Mouse (Mus musculus) adrenal gland, adult 2 months (tissue): ENCODE data around the gene Cnnm4. TPM values are rescaled to one million over a fixed set of nuclear protein-coding genes. Genes with fewer than 3 reads are reported as not detected.

Experiments
- DNase-seq: peaks from one replicate; pipeline ENCODE4 v3.0.0; 2021
- long read RNA-seq: library from polyadenylated mRNA; stranded (forward); transcript quantifications from one replicate; pipeline ENCODE4 v2.0.0, GENCODE M21; 2021
- polyA plus RNA-seq: library from polyadenylated mRNA; depleted of rRNA; stranded (reverse); fragments of >200 nt; gene quantifications from 2 replicates; pipeline ENCODE4 v1.2.3, GENCODE M21; 2012; rRNA removed
- total RNA-seq, 2 experiments: library from RNA; stranded (reverse); gene quantifications; 2 replicates each; pipeline ENCODE4 v1.2.3; 2021

The Cnnm4 gene
- total RNA-seq (1 to 10 TPM; 4.6 to 5.3 TPM), polyA plus RNA-seq (2.6 and 3.3 TPM in 2 replicates)
- long read RNA-seq, result 0 reads

- peak; percentile 93 for DNase-seq
Observed at GRCm38 (mm10) chr1:36471181-36472105, at the start of gene Cnnm4. TSS of gene Cnnm4 (plus strand) at chr1:36471620.

- DNase-seq, result no peak
Observed at GRCm38 (mm10) chr1:36429511-36429910, 41.9 kb upstream of the Cnnm4 start.

GRCm38 (mm10) chr1:36432999-36433398 lies 38.4 kb upstream of the Cnnm4 start:
- DNase-seq, result no peak

- no peak for DNase-seq
Observed at GRCm38 (mm10) chr1:36433616-36434015, 37.8 kb upstream of the Cnnm4 start.

GRCm38 (mm10) chr1:36435071-36435470 lies 36.3 kb upstream of the Cnnm4 start:
- DNase-seq, result no peak

GRCm38 (mm10) chr1:36436515-36436914 lies 34.9 kb upstream of the Cnnm4 start:
- no peak for DNase-seq

- DNase-seq, result no peak
Observed at GRCm38 (mm10) chr1:36437223-36437622, 34.2 kb upstream of the Cnnm4 start.

- DNase-seq, result peak; percentile 64
Observed at GRCm38 (mm10) chr1:36441101-36441500, 30.3 kb upstream of the Cnnm4 start.

- peak; percentile 98 for DNase-seq
Observed at GRCm38 (mm10) chr1:36444471-36445464, 26.7 kb upstream of the Cnnm4 start, which contains the start of gene Lman2l. TSS of gene Lman2l (minus strand) at chr1:36445271.

GRCm38 (mm10) chr1:36445508-36445907 lies 25.9 kb upstream of the Cnnm4 start:
- no peak for DNase-seq

GRCm38 (mm10) chr1:36446106-36446824 lies 25.2 kb upstream of the Cnnm4 start:
- no peak for DNase-seq

GRCm38 (mm10) chr1:36446841-36447240 lies 24.6 kb upstream of the Cnnm4 start:
- DNase-seq, result no peak

GRCm38 (mm10) chr1:36454055-36454815 lies 17.2 kb upstream of the Cnnm4 start:
- no peak for DNase-seq

GRCm38 (mm10) chr1:36457388-36458014 lies 13.9 kb upstream of the Cnnm4 start:
- no peak for DNase-seq

- DNase-seq, result no peak
Observed at GRCm38 (mm10) chr1:36458169-36458568, 13.3 kb upstream of the Cnnm4 start.

GRCm38 (mm10) chr1:36461829-36462228 lies 9.6 kb upstream of the Cnnm4 start:
- DNase-seq, result no peak

- no peak for DNase-seq
Observed at GRCm38 (mm10) chr1:36465641-36466160, 5.7 kb upstream of the Cnnm4 start.

- DNase-seq, result no peak
Observed at GRCm38 (mm10) chr1:36467446-36467845, 4.0 kb upstream of the Cnnm4 start.

- no peak for DNase-seq
Observed at GRCm38 (mm10) chr1:36469811-36470444, 1.5 kb upstream of the Cnnm4 start.

- no peak for DNase-seq
Observed at GRCm38 (mm10) chr1:36472106-36472440, 653 bp downstream of the Cnnm4 start.
